Mouse (Mus musculus) bone marrow, adult 2 months (tissue): ENCODE data around the gene Tapbp.

ENCODE experiments used
- CTCF ChIP-seq: fragments of 200-500 bp; IDR thresholded peaks from 2 replicates; pipeline ENCODE4 v1.5.1; 2011; ENCODE audit warnings: low read length, control low read depth; ENCODE audit not compliant: control insufficient read depth, insufficient read depth
- POLR2A ChIP-seq: fragments of 200-500 bp; IDR thresholded peaks from 2 replicates; pipeline ENCODE4 v1.6.1; 2011; ENCODE audit warnings: low read depth, mild to moderate bottlenecking, control low read depth, low read length, borderline replicate concordance; ENCODE audit not compliant: control insufficient read depth

- peak; percentile 46 for TF ChIP-seq CTCF
- TF ChIP-seq POLR2A = no peak
Observed at GRCm38 (mm10) chr17:33924577-33925283, 9.0 kb downstream of the Tapbp start.
